Mouse (Mus musculus) liver, embryonic 16.5 days (tissue): ENCODE data around the gene Lhpp. TPM values are rescaled to one million over a fixed set of nuclear protein-coding genes. Genes with fewer than 3 reads are reported as not detected.

Experiments
- ATAC-seq: fragments of 200-750 bp; cut with Nextera tagmentation; 2 replicates; pipeline ENCODE4 v1.8.0; 2017; ENCODE audit warnings: low read depth, mild to moderate bottlenecking, moderate number of reproducible peaks, moderate library complexity
- H3K27ac ChIP-seq: fragments of 300-500 bp; sonication (generic); 2 replicates; pipeline ENCODE4 v1.5.1; 2014; ENCODE audit warnings: mild to moderate bottlenecking, low read length
- H3K27me3 ChIP-seq: fragments of 300-500 bp; sonication (generic); 2 replicates; pipeline ENCODE4 v1.6.1; 2014; ENCODE audit warnings: low read depth, low read length, mixed read lengths; ENCODE audit not compliant: control insufficient read depth, insufficient read depth
- H3K36me3 ChIP-seq: fragments of 300-500 bp; sonication (generic); 2 replicates; pipeline ENCODE4 v1.6.1; 2014; ENCODE audit warnings: mild to moderate bottlenecking; ENCODE audit not compliant: control insufficient read depth, insufficient read depth
- H3K4me1 ChIP-seq: fragments of 300-500 bp; sonication (generic); 2 replicates; pipeline ENCODE4 v1.6.1; 2014; ENCODE audit warnings: low read depth, low read length, mixed read lengths; ENCODE audit not compliant: control insufficient read depth
- H3K4me2 ChIP-seq: fragments of 300-500 bp; sonication (generic); 2 replicates; pipeline ENCODE4 v1.6.1; 2014; ENCODE audit warnings: low read depth, low read length, mixed read lengths
- H3K4me3 ChIP-seq: fragments of 300-500 bp; sonication (generic); 2 replicates; pipeline ENCODE4 v1.5.1; 2014; ENCODE audit warnings: low read depth, mild to moderate bottlenecking, low read length
- H3K9ac ChIP-seq: fragments of 300-500 bp; sonication (generic); 2 replicates; pipeline ENCODE4 v1.6.1; 2014; ENCODE audit warnings: low read depth, low read length
- H3K9me3 ChIP-seq: fragments of 300-500 bp; sonication (generic); replicated peaks from 2 replicates; pipeline ENCODE4 v1.6.1; 2016; ENCODE audit warnings: low read length; ENCODE audit not compliant: control insufficient read depth
- WGBS: fragments of 180-500 bp; shearing (Covaris S2); extraction: QIAGEN DNeasy Blood & Tissue Kit; methylation state at CpG from one replicate; pipeline ENCODE4 v1.1.7; 2014; ENCODE audit not compliant: insufficient replicate concordance; 5-methylcytosine and 5-hydroxymethylcytosine counted together
- polyA plus RNA-seq: library from polyadenylated mRNA; unstranded; fragments of >200 nt; fragmentation: Nextera tagmentation; extraction: Ambion mirVana; gene quantifications from 2 replicates; pipeline ENCODE4 v1.2.1, GENCODE M21; 2015

The Lhpp gene
- polyA plus RNA-seq, 1 experiment from 2014 or later, result 4.0 TPM

GRCm38 (mm10) chr7:132595787-132596186 is 14.7 kb upstream of the Lhpp start:
- H3K4me3 ChIP-seq, result no peak overlapping the region
- H3K4me1 ChIP-seq, result peaks cover 10% of the 10 kb centered on the region
- H3K9me3 ChIP-seq, result no peaks in the 10 kb centered on the region
- WGBS, result 15% methylated on average over 3 of the region's 3 CpGs
- H3K36me3 ChIP-seq, result no peaks in the 10 kb centered on the region
- no peak overlapping the region for H3K9ac ChIP-seq
- no peak overlapping the region for H3K27ac ChIP-seq
- peak; percentile 68 for ATAC-seq
- no peak overlapping the region for H3K4me2 ChIP-seq
- H3K27me3 ChIP-seq, result peaks cover 58% of the 10 kb centered on the region

- peaks cover 64% of the 10 kb centered on the region for H3K27me3 ChIP-seq
- peak; percentile 17 for ATAC-seq
- H3K27ac ChIP-seq, result no peak overlapping the region
- H3K4me2 ChIP-seq, result peak overlapping the region; percentile 68
- WGBS, result 7% methylated on average over 26 of the region's 26 CpGs
- no peak overlapping the region for H3K9ac ChIP-seq
- peak overlapping the region; percentile 51 for H3K4me3 ChIP-seq
- H3K9me3 ChIP-seq, result no peaks in the 10 kb centered on the region
- no peaks in the 10 kb centered on the region for H3K36me3 ChIP-seq
- peaks cover 10% of the 10 kb centered on the region for H3K4me1 ChIP-seq
Observed at GRCm38 (mm10) chr7:132596557-132597250, 13.7 kb upstream of the Lhpp start.

DNA sequence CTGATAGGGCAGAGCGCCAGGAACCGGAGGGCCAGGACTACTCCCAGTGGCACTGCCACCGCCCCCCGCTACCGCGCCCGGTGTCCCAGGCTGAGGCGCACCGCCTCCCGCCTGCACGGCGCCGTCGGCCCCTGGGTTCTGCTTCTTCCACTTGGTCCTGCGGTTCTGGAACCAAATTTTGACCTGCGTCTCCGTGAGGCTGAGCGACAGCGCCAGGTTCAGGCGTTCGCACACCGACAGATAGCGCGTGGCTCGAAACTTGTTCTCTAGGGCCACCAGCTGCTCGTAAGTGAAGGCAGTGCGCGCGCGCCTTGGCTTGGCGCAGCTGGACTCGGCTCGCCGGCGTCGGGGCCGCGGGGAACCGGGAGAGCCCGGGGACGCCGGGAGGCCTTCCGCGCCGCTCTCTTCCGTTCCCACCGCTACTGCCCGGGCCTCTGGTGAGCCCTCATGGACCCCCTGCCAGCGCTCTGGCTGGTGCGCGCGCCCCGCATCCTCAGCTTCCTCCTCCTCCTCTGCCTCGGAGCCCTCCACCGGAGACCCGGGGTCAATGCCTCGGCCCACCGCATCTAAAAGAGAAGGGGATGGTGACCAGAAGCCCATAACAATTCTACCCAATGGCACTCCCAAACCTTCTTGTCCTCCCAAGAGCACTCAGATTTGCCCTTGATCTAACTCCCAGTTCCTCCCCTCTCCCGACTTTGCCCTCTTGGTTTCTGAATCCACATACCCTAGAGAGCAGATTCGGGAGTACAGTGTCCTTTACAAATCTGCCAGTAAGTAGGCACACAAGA is 13.0 kb upstream of the Lhpp start:
- Histone ChIP-seq H3K27me3 (peaks cover 71% of the 10 kb centered on the region), H3K9ac (no peak overlapping the region), H3K4me1 (peaks cover 10% of the 10 kb centered on the region)

DNA sequence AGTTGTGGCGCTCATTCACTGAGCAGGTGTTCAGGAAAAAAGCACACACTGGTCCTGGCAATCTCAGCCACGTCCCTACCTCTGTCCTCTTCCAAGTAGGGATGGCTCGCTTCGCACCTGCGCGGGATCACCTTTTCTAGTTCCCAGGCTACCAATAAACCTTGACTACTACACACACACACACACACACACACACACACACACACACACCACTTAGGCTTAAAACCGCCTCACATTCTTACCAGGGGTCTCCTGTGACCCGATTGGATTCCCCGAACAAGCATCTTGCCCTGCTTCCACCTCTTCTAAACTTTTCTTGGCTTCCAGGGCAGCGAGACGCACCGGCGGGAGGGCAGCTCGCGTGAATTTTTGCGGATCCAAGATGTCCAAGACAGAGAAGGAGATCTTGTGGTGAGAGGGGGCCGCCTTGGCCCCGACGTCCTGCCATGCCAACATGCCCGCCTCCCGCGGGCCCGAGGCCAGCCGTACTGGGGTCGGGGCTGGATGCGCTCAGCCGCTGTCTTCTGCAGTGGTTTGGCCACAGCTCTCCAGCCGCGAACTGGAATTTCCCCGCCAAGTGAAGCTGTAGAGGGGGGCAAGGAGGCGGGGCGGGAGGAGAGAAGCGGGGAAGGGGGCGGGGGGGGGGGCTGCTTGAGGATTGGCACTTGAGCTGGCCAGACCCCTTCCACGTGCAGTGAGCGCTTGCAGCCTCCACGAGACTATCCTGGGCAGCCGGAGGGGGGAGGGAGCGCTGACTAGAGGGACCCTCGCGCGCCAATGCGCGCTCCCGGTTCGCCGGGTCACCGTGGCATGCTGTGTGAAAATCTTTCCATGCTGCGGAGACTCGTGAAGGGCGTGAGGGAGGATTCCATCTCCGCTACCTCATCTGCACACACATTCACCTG is 11.1 kb upstream of the Lhpp start, which contains the start of gene Nkx1-2:
Gene Nkx1-2 (minus strand): TSS at position 567 of the 905 bp plus-strand sequence.
- no peaks in the 10 kb centered on the region for H3K9me3 ChIP-seq
- ATAC-seq, result no peak
- peaks cover 89% of the 10 kb centered on the region for H3K27me3 ChIP-seq
- peak within 1 kb of the TSS; percentile 7; the same call in 1 of the 2 replicates for H3K4me3 ChIP-seq
- H3K9ac ChIP-seq, result no peak within 1 kb of the TSS
- no peaks in the 10 kb centered on the region for H3K36me3 ChIP-seq
- H3K4me1 ChIP-seq, result peaks cover 10% of the 10 kb centered on the region
- H3K4me2 ChIP-seq, result peak within 1 kb of the TSS; percentile 7; the same call in 1 of the 2 replicates
- WGBS, result 1% methylated on average over 48 of the region's 52 CpGs
- no peak within 1 kb of the TSS for H3K27ac ChIP-seq

More for the DNA sequence above, 13.0 kb upstream of the Lhpp start:
- Histone ChIP-seq H3K27ac (no peak overlapping the region), H3K4me3 (peak overlapping the region; percentile 51), H3K36me3 (no peaks in the 10 kb centered on the region), H3K4me2 (peak overlapping the region; percentile 68), H3K9me3 (no peaks in the 10 kb centered on the region)
- ATAC-seq, result peak; percentile 48
- under 1% methylated on average over 58 of the region's 60 CpGs for WGBS

- 1% methylated on average over 9 of the region's 9 CpGs for WGBS
- ATAC-seq, result no peak
- Histone ChIP-seq H3K27ac (no peak overlapping the region), H3K9ac (no peak overlapping the region), H3K4me1 (peaks cover 8% of the 10 kb centered on the region), H3K4me3 (peak overlapping the region; percentile 7; the same call in 1 of the 2 replicates), H3K27me3 (peaks cover 94% of the 10 kb centered on the region), H3K36me3 (no peaks in the 10 kb centered on the region), H3K9me3 (no peaks in the 10 kb centered on the region), H3K4me2 (no peak overlapping the region)
Observed at GRCm38 (mm10) chr7:132600026-132600425, 10.4 kb upstream of the Lhpp start.

- peaks cover 88% of the 10 kb centered on the region for H3K27me3 ChIP-seq
- H3K9me3 ChIP-seq, result no peaks in the 10 kb centered on the region
- no peak for ATAC-seq
- H3K4me3 ChIP-seq, result no peak overlapping the region
- H3K4me1 ChIP-seq, result peaks cover 8% of the 10 kb centered on the region
- no peaks in the 10 kb centered on the region for H3K36me3 ChIP-seq
- H3K9ac ChIP-seq, result no peak overlapping the region
- no peak overlapping the region for H3K27ac ChIP-seq
- no peak overlapping the region for H3K4me2 ChIP-seq
- 15% methylated on average over 8 of the region's 8 CpGs for WGBS
Observed at GRCm38 (mm10) chr7:132600926-132601325, 9.5 kb upstream of the Lhpp start.

DNA sequence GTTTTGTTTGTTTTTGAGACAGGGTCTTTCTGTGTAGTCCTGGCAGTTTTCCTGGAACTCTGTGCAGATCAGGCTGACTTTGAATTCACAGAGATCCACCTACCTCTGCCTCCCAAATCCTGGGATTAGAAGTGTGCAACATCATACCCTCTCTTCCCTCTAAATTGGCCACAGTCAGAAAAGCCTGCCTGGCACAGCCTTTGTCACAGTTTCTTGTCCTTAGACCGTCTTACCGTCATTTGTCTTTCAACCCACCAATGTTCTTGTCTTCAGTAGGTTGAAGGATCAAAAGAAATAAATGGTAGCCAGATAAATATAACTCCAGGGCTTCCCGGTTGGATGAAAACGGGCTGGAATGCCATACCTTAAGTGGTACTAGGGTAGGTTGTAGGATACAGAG is 5.7 kb upstream of the Lhpp start:
- no peak overlapping the region for H3K27ac ChIP-seq
- no peak for ATAC-seq
- no peaks in the 10 kb centered on the region for H3K36me3 ChIP-seq
- no peak overlapping the region for H3K4me2 ChIP-seq
- H3K9ac ChIP-seq, result no peak overlapping the region
- H3K4me3 ChIP-seq, result no peak overlapping the region
- no peaks in the 10 kb centered on the region for H3K9me3 ChIP-seq
- peaks cover 55% of the 10 kb centered on the region for H3K27me3 ChIP-seq
- WGBS, result 66% methylated on average over 4 of the region's 4 CpGs
- no peaks in the 10 kb centered on the region; the same call in 1 of the 2 replicates for H3K4me1 ChIP-seq

DNA sequence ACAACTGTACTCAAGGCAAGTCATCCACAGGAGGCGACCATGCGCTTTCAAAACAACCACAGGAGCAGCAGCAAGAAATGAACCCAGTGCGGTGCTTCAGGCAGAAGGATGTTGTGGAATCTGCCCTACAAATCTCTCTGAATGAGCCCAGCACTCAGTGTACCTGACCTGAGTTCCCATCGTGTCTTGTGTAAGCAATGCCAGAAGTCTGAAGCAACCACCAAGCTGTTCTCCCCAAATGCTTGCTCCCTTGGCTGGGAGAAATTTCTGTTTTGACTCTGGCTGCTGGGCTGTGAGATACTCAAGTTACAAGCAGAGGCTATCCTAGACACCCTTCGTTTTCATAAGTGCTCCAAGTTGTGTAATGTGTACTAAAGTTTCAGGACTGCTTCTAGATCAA is 4.7 kb upstream of the Lhpp start:
- Histone ChIP-seq H3K9me3 (no peaks in the 10 kb centered on the region), H3K4me1 (peaks cover 6% of the 10 kb centered on the region), H3K9ac (no peak overlapping the region), H3K4me2 (no peak overlapping the region), H3K27me3 (peaks cover 45% of the 10 kb centered on the region), H3K36me3 (no peaks in the 10 kb centered on the region), H3K4me3 (no peak overlapping the region), H3K27ac (no peak overlapping the region)
- ATAC-seq, result no peak
- WGBS, result 47% methylated on average over 5 of the region's 5 CpGs
